Mouse (Mus musculus) embryo, embryonic 10 days (tissue): ENCODE measurements at regions not wholly inside any gene's neighbourhood (a gene's known extent, or its start where the extent isn't known, plus 50 kb on each side); places are given as distances from the start of the nearest gene placed in this dataset.

Experiments used
- DNase-seq: peaks from one replicate; pipeline ENCODE4 v3.0.0-alpha.2; 2015; ENCODE audit warnings: low spot score

DNA sequence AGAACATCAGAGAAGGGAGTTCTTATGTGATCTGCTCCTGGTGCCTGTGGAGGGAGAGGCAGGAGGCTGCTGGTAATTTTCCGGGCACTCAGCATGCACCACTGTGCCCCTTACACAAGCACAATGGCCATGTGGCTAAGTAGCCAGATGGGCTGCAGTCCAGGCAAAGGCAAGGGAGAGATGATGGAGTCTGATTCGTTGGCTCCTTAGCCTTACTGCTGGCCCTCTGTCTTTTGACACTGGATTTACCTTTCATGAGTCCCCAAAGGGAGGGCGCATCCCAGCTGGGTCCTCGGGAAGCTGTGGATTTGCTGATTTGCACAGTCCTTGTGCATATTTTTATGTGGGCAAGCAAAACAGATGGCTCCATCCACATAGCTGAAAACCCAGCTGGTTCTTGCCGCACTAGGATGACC lies 75.6 kb upstream of the 1700025G04Rik start:
- DNase-seq, result peak; percentile 31

- DNase-seq, result no peak
Observed at GRCm38 (mm10) chr1:152164843-152165489, 75.0 kb upstream of the 1700025G04Rik start.

- no peak for DNase-seq
Observed at GRCm38 (mm10) chr1:152164212-152164611, 74.3 kb upstream of the 1700025G04Rik start.

DNA sequence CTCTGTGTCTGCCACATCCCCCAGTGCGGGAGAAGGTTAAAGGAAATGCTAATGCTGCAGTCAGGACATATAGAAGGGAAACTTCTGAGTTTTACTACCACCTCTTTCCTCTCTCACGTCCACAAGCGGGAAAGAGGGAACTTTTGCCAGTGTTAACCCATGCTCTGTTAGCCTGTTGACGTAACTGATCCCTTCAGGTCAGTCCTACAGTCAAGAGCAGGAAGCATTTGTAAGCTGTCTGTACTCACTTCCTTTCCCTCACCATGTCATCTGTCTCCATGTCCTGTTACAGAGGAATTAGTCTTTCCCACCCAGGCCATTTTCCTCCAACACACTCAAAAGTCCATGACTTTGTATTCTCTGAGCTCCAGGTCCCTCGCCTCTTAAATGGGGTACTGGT lies 62.5 kb upstream of the 1700025G04Rik start:
- no peak for DNase-seq

- no peak for DNase-seq
Observed at GRCm38 (mm10) chr1:152148731-152149130, 58.8 kb upstream of the 1700025G04Rik start.

- DNase-seq, result no peak
Observed at GRCm38 (mm10) chr1:152140175-152140574, 50.2 kb upstream of the 1700025G04Rik start.
